Mouse (Mus musculus) neural tube, embryonic 15.5 days (tissue): Measurements from ENCODE around the gene Gpkow. TPM values are rescaled to one million over a fixed set of nuclear protein-coding genes. Genes with fewer than 3 reads are reported as not detected.

Experiments
- ATAC-seq: fragments of 200-750 bp; cut with Nextera tagmentation; 2 replicates; pipeline ENCODE4 v1.8.0; 2017; ENCODE audit warnings: mild to moderate bottlenecking, moderate TSS enrichment, moderate library complexity; ENCODE audit not compliant: low FRiP score
- H3K27ac ChIP-seq: fragments of 300-500 bp; sonication (generic); replicated peaks from 2 replicates; pipeline ENCODE4 v1.5.1; 2015; ENCODE audit warnings: mild to moderate bottlenecking, inconsistent platforms
- H3K27me3 ChIP-seq: fragments of 300-500 bp; sonication (generic); replicated peaks from 2 replicates; pipeline ENCODE4 v1.6.1; 2015; ENCODE audit warnings: inconsistent platforms
- H3K36me3 ChIP-seq: fragments of 300-500 bp; sonication (generic); 2 replicates; pipeline ENCODE4 v1.6.1; 2015; ENCODE audit warnings: inconsistent platforms
- H3K4me1 ChIP-seq: fragments of 300-500 bp; sonication (generic); 2 replicates; pipeline ENCODE4 v1.6.1; 2015; ENCODE audit warnings: inconsistent platforms
- H3K4me2 ChIP-seq: fragments of 300-500 bp; sonication (generic); 2 replicates; pipeline ENCODE4 v1.6.1; 2015; ENCODE audit warnings: inconsistent platforms, mild to moderate bottlenecking, moderate library complexity
- H3K4me3 ChIP-seq: fragments of 300-500 bp; sonication (generic); replicated peaks from 2 replicates; pipeline ENCODE4 v1.5.1; 2015; ENCODE audit warnings: mild to moderate bottlenecking, inconsistent platforms
- H3K9ac ChIP-seq: fragments of 300-500 bp; sonication (generic); replicated peaks from 2 replicates; pipeline ENCODE4 v1.6.1; 2015; ENCODE audit warnings: mild to moderate bottlenecking, inconsistent platforms
- H3K9me3 ChIP-seq: fragments of 300-500 bp; sonication (generic); replicated peaks from 2 replicates; pipeline ENCODE4 v1.6.1; 2016; ENCODE audit warnings: inconsistent platforms
- WGBS: fragments of 180-500 bp; shearing (Covaris S2); methylation state at CpG from one replicate; pipeline ENCODE4 v1.1.7; 2015; ENCODE audit warnings: mixed read lengths; 5-methylcytosine and 5-hydroxymethylcytosine counted together
- polyA plus RNA-seq: library from polyadenylated mRNA; unstranded; fragments of >200 nt; fragmentation: Nextera tagmentation; extraction: Ambion mirVana; gene quantifications from 2 replicates; pipeline ENCODE4 v1.2.1, GENCODE M21; 2015

The Gpkow gene
- 46.0 and 46.5 TPM in 2 replicates for polyA plus RNA-seq

- H3K27me3 ChIP-seq, result no peaks in the 10 kb centered on the region
- H3K4me3 ChIP-seq, result peak within 1 kb of the TSS; percentile 54
- peak within 1 kb of the TSS; percentile 46 for H3K9ac ChIP-seq
- peak within 1 kb of the TSS; percentile 57 for H3K4me2 ChIP-seq
- H3K4me1 ChIP-seq, result peaks cover 15% of the 10 kb centered on the region
- WGBS, result 14% methylated on average over 33 of the region's 33 CpGs
- no peaks in the 10 kb centered on the region for H3K36me3 ChIP-seq
- ATAC-seq, result peak; percentile 95
- peak within 1 kb of the TSS; percentile 72 for H3K27ac ChIP-seq
- no peaks in the 10 kb centered on the region for H3K9me3 ChIP-seq
These were observed at the start of gene Gpkow for GRCm38 (mm10) chrX:7696954-7697381. Gene Gpkow, plus strand, starts transcription at chrX:7697131.

GRCm38 (mm10) chrX:7648671-7649304 lies 48.1 kb upstream of the Gpkow start:
- peaks cover 10% of the 10 kb centered on the region; the same call in 1 of the 2 replicates for H3K36me3 ChIP-seq
- H3K4me1 ChIP-seq, result peaks cover 3% of the 10 kb centered on the region
- peak overlapping the region; percentile 65 for H3K27ac ChIP-seq
- H3K27me3 ChIP-seq, result no peaks in the 10 kb centered on the region
- peak overlapping the region; percentile 38 for H3K4me3 ChIP-seq
- H3K9ac ChIP-seq, result peak overlapping the region; percentile 40
- no peaks in the 10 kb centered on the region for H3K9me3 ChIP-seq
- peak overlapping the region; percentile 55 for H3K4me2 ChIP-seq
- 21% methylated on average over 25 of the region's 25 CpGs for WGBS
- peak; percentile 93 for ATAC-seq

DNA sequence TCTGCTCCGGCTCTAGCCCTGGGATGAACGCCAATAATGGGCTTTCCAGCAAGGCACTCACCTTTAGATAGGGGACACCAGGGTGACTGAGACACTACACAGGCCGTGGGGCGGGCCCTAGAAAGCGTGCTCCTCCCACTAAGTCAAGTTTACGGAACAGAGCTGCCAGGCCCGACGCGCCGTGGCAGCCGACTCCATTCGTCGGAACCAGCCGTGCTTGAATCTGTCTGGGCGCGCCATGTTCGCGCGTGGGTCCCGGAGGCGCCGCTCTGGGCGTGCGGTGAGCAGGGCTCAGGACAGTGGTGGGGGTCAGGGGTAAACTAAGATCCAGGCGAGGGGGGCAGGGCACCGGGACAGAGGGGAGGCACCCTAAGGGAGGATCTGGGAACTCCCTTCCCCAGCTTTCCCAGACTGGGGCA lies 39.7 kb upstream of the Gpkow start, which contains the start of gene Prickle3:
TSS of gene Prickle3 (plus strand) at position 40 of the 419 bp plus-strand sequence.
- H3K4me1 ChIP-seq, result 0 out of 2 replicates have a peak, but pooled peaks cover 4% of the 10 kb centered on the region
- H3K27me3 ChIP-seq, result no peaks in the 10 kb centered on the region
- H3K27ac ChIP-seq, result no peak within 1 kb of the TSS
- ATAC-seq, result no peak
- peak within 1 kb of the TSS; percentile 48 for H3K4me2 ChIP-seq
- H3K9ac ChIP-seq, result 0 out of 2 replicates have a peak within 1 kb of the TSS, but pooled peaks have one; percentile 23
- H3K36me3 ChIP-seq, result peaks cover 1% of the 10 kb centered on the region; the same call in 1 of the 2 replicates
- H3K9me3 ChIP-seq, result no peaks in the 10 kb centered on the region
- peak within 1 kb of the TSS; percentile 26 for H3K4me3 ChIP-seq
- 33% methylated on average over 26 of the region's 26 CpGs for WGBS

DNA sequence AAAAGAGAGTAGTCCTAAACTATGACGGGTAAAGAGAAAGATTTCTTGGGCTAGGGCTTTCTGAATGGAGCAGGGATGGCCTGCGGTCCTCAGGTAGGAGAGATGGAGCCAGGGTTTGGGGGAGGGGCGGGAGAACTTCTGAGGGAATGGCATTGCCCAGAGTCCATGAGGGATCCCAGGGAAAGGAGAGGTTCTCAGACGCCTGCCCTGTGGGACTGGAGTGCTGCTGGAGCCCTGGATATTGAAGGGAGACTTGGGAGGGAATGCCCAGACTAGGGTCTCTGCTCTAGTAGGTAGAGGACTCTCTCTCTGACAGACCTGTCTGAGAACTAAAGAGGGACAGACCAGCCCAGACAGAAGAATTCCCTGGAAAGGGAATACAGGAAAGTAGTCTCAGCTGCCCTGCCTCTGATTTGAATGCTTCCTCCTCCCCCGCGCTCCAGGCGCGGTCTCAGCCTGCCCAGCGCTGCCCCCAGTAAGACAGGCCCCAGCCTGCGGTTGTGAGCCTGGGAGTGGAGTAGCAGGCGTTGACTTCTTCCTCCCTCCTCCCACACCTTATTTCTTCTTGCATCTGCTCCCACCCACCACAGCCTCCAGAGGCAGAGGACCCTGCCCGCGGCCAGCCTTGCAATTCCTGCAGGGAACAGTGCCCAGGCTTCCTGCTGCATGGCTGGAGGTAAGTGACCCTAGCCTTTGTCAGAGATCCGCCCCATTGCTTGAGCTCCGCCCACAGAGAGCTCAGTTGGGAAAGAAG lies 38.7 kb upstream of the Gpkow start:
- ATAC-seq, result no peak
- Histone ChIP-seq H3K9ac (no peak overlapping the region), H3K4me2 (peak overlapping the region; percentile 48), H3K36me3 (no peaks in the 10 kb centered on the region), H3K27me3 (no peaks in the 10 kb centered on the region), H3K4me1 (0 out of 2 replicates have a peak, but pooled peaks cover 4% of the 10 kb centered on the region), H3K9me3 (no peaks in the 10 kb centered on the region), H3K27ac (no peak overlapping the region), H3K4me3 (no peak overlapping the region)
- WGBS, result 31% methylated on average over 11 of the region's 15 CpGs

DNA sequence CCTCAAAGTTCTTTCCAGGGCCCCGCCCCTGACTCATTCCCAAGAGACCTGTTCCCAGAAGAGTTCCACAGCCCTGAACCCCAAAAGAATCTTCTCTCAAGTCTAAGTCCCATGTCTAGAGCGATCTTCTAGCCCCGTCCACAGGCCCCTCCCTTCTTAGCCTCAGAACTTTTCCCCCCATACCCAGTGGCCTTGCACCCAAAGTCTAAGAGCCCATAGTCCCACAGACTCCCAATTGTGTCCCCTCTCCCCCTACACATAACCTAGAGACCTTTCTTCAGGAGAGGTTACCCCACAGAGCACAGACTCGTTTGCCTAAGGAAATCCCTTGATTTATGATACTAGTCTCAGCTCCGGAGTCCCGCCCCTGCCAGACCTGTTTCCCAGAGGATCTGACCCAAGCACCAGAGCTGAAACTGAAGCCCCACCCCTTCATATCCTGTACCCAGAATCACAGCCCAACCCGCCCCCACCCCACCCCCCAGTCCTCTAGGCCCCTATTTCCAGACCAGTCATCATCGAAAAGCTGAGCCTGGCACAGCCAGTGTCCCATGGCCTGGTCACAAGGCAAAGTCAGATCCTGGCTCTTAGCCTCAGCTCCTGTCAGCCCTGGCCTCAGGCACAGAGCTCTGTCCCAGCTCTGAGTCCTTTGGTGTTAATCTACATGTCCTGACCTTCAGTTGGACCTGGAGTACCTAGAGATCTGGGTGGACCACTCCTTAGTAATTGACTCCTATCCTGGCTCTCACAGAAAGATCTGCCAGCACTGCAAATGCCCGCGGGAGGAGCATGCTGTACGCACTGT lies 37.9 kb upstream of the Gpkow start:
- H3K9ac ChIP-seq, result no peak overlapping the region
- no peaks in the 10 kb centered on the region for H3K9me3 ChIP-seq
- ATAC-seq, result no peak

DNA sequence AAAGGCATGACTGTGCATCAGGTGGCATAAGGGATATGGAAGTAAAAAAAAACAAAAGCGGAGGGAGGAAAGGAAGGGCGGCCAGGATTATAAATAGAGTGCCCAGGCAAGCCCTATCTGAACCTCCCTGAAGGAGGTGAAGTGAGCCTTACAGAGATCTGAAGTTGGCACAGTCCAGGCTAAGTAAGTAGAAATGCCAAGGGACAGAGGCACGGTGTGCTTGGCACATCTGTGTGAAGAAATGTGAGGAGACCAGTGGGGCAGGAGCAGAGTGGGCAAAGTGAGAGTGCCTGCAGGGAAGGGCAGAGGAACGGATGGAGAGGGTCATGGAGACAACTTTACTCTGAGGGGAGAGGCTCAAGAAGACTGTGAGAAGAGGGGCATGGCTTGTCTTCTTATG lies 35.8 kb upstream of the Gpkow start:
- no peak overlapping the region for H3K4me2 ChIP-seq
- H3K36me3 ChIP-seq, result no peaks in the 10 kb centered on the region
- H3K27me3 ChIP-seq, result no peaks in the 10 kb centered on the region
- H3K4me1 ChIP-seq, result 0 out of 2 replicates have a peak, but pooled peaks cover 4% of the 10 kb centered on the region
- no peak overlapping the region for H3K27ac ChIP-seq
- no peak overlapping the region for H3K9ac ChIP-seq
- 81% methylated on average over 4 of the region's 4 CpGs for WGBS
- no peak for ATAC-seq
- no peaks in the 10 kb centered on the region for H3K9me3 ChIP-seq
- no peak overlapping the region for H3K4me3 ChIP-seq

More for the DNA sequence above, 37.9 kb upstream of the Gpkow start:
- Histone ChIP-seq H3K4me3 (no peak overlapping the region), H3K27me3 (no peaks in the 10 kb centered on the region), H3K36me3 (no peaks in the 10 kb centered on the region), H3K4me1 (0 out of 2 replicates have a peak, but pooled peaks cover 4% of the 10 kb centered on the region), H3K27ac (no peak overlapping the region), H3K4me2 (no peak overlapping the region)
- WGBS, result 50% methylated on average over 11 of the region's 11 CpGs

- Histone ChIP-seq H3K9me3 (no peaks in the 10 kb centered on the region), H3K4me3 (no peak overlapping the region), H3K9ac (no peak overlapping the region), H3K4me2 (no peak overlapping the region), H3K27ac (no peak overlapping the region), H3K27me3 (no peaks in the 10 kb centered on the region), H3K4me1 (no peaks in the 10 kb centered on the region), H3K36me3 (no peaks in the 10 kb centered on the region)
- 57% methylated on average over 3 of the region's 3 CpGs for WGBS
- ATAC-seq, result no peak
These were observed 34.0 kb upstream of the Gpkow start for GRCm38 (mm10) chrX:7662936-7663335.

GRCm38 (mm10) chrX:7664791-7665190 lies 32.1 kb upstream of the Gpkow start:
- ATAC-seq, result no peak

GRCm38 (mm10) chrX:7665739-7666502 lies 31.0 kb upstream of the Gpkow start:
- WGBS, result 82% methylated on average over 21 of the region's 21 CpGs
- H3K36me3 ChIP-seq, result no peaks in the 10 kb centered on the region
- H3K27ac ChIP-seq, result no peak overlapping the region
- ATAC-seq, result no peak
- no peak overlapping the region for H3K9ac ChIP-seq
- H3K4me2 ChIP-seq, result no peak overlapping the region
- no peaks in the 10 kb centered on the region for H3K4me1 ChIP-seq
- no peak overlapping the region for H3K4me3 ChIP-seq
- no peaks in the 10 kb centered on the region for H3K9me3 ChIP-seq
- H3K27me3 ChIP-seq, result no peaks in the 10 kb centered on the region

More at GRCm38 (mm10) chrX:7664791-7665190, 32.1 kb upstream of the Gpkow start:
- no peak overlapping the region for H3K9ac ChIP-seq
- no peaks in the 10 kb centered on the region for H3K4me1 ChIP-seq
- no peaks in the 10 kb centered on the region for H3K36me3 ChIP-seq
- no peaks in the 10 kb centered on the region for H3K9me3 ChIP-seq
- H3K27me3 ChIP-seq, result no peaks in the 10 kb centered on the region
- H3K27ac ChIP-seq, result no peak overlapping the region
- no peak overlapping the region for H3K4me2 ChIP-seq
- H3K4me3 ChIP-seq, result no peak overlapping the region
- 91% methylated on average over 11 of the region's 11 CpGs for WGBS

- WGBS, result 24% methylated on average over 19 of the region's 19 CpGs
- Histone ChIP-seq H3K9ac (no peak overlapping the region), H3K27me3 (no peaks in the 10 kb centered on the region), H3K27ac (no peak overlapping the region), H3K4me1 (peaks cover 3% of the 10 kb centered on the region), H3K4me2 (peak overlapping the region; percentile 55), H3K4me3 (peak overlapping the region; percentile 35), H3K36me3 (no peaks in the 10 kb centered on the region), H3K9me3 (no peaks in the 10 kb centered on the region)
- ATAC-seq, result 0 out of 2 replicates have a peak, but pooled peaks have one; percentile 36
These were observed 26.5 kb upstream of the Gpkow start for GRCm38 (mm10) chrX:7670390-7670881.
